16 mouse cellular contexts compared by ENCODE assay signal in the genomic region with DNA sequence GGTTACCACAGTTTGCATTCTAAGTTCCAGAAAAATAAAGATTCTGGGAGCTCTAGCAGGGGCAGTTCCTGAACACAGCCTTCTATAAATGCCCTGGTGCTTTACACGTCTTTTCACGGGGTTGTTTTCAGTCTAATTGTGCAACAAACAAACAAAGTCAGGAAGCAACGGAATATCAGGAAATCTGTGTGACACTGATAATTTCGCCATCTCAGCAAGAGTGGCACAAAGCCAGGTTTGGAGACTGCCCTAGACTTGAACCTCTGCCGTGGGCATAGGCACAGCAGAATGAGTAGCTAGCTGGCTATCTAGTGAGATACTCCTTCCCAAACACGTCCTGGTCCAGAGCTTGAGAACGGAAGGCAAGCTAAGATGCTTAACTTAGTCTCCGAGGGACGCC. TPM values are rescaled to one million over a fixed set of nuclear protein-coding genes. Genes with fewer than 3 reads are reported as not detected.
A peak's percentile ranks its signal among the peaks of the same experiment; 100 is the strongest.
DNase-seq lines count a peak whose midpoint lies in the region; ATAC-seq and TF ChIP-seq lines count a peak whose summit lies in the region.
"Had no signal": no experiment of that assay in that cellular context is flagged by ENCODE, and none has a peak within 500 bp of the region (broad histone marks: within the 10 kb centered on the region; RNA-seq: fewer than 3 reads in every experiment).

No protein-coding gene starts in this region.

- TF ChIP-seq POLR2A in kidney, adult 2 months (IDR thresholded peaks at IDR 0.05; ENCODE audit: low read depth, low read length): no peak

- H3K9ac ChIP-seq in kidney, embryonic 16.5 days (replicated peaks; ENCODE audit: low read length): no peak overlapping the region
- H3K9ac ChIP-seq: embryonic facial prominence, embryonic 15.5 days; forebrain, postnatal 0 days; liver, embryonic 13.5 days; midbrain, embryonic 12.5 days had no signal

- H3K4me2 ChIP-seq in kidney, embryonic 16.5 days (replicated peaks; ENCODE audit: low read depth, low read length): no peak overlapping the region
- H3K4me2 ChIP-seq: embryonic facial prominence, embryonic 15.5 days; liver, embryonic 13.5 days; midbrain, embryonic 12.5 days had no signal

- no peaks in the 10 kb centered on the region for H3K4me1 ChIP-seq in kidney, adult 2 months (ENCODE audit: control insufficient read depth, insufficient read depth, low read length)
- H3K4me1 ChIP-seq in kidney, embryonic 16.5 days (ENCODE audit: insufficient read depth, low read length): peaks cover 3% of the 10 kb centered on the region; the same call in 1 of the 2 replicates
- H3K4me1 ChIP-seq: embryonic facial prominence, embryonic 15.5 days; midbrain, embryonic 12.5 days had no signal

- no peaks in the 10 kb centered on the region for H3K27me3 ChIP-seq in kidney, adult 2 months (replicated peaks; ENCODE audit: control insufficient read depth, insufficient read depth, low read length)
- H3K27me3 ChIP-seq in kidney, embryonic 16.5 days (ENCODE audit: insufficient read depth, low read length): no peaks in the 10 kb centered on the region
- H3K27me3 ChIP-seq: embryonic facial prominence, embryonic 15.5 days; liver, embryonic 13.5 days; midbrain, embryonic 12.5 days had no signal

- ATAC-seq in kidney, embryonic 16.5 days (ENCODE audit: low FRiP score, low TSS enrichment): no peak
- ATAC-seq in frontal cortex, adult (ENCODE audit: low TSS enrichment): no peak
- ATAC-seq: forebrain, postnatal 0 days; intestine, embryonic 16.5 days had no signal

- no peak for TF ChIP-seq CTCF in kidney, adult 2 months (conservative IDR thresholded peaks at IDR 0.05; ENCODE audit: insufficient read depth, insufficient read length, low read depth, low read length)

- 75% methylated on average over 9 of the region's 9 CpGs for WGBS in kidney, adult 2 months
- 86% methylated on average over 9 of the region's 9 CpGs for WGBS in kidney, embryonic 16.5 days

- peak overlapping the region; percentile 85 for H3K27ac ChIP-seq in kidney, adult 2 months (ENCODE audit: insufficient read depth, low read depth, low read length)
- H3K27ac ChIP-seq in kidney, embryonic 16.5 days (ENCODE audit: low read length): no peak overlapping the region
- H3K27ac ChIP-seq: embryonic facial prominence, embryonic 15.5 days; liver, embryonic 13.5 days; midbrain, embryonic 12.5 days had no signal

- H3K36me3 ChIP-seq in kidney, adult 2 months (ENCODE audit: control insufficient read depth, insufficient read depth, low read length): no peaks in the 10 kb centered on the region
- peaks cover 3% of the 10 kb centered on the region; the same call in 1 of the 2 replicates for H3K36me3 ChIP-seq in kidney, embryonic 16.5 days (ENCODE audit: insufficient read depth, low read length)
- H3K36me3 ChIP-seq: embryonic facial prominence, embryonic 15.5 days; liver, embryonic 13.5 days had no signal

- H3K9me3 ChIP-seq in kidney, embryonic 16.5 days (ENCODE audit: low read length): no peaks in the 10 kb centered on the region
- H3K9me3 ChIP-seq: embryonic facial prominence, embryonic 15.5 days; liver, embryonic 13.5 days; midbrain, embryonic 12.5 days had no signal

- peak; percentile 53 to 74 for DNase-seq in adrenal gland, adult (ENCODE audit: inconsistent age in 2 of 2, low spot score in 1 of 2)
- no peak for DNase-seq in adrenal gland, adult 18-20 months (ENCODE audit: low spot score in 2 of 2)
- peak; percentile 87 for DNase-seq in kidney, adult 2 months
- DNase-seq in kidney, postnatal 10 days: peak; percentile 69
- peak; percentile 77 for DNase-seq in lung, postnatal 36 days
- DNase-seq in embryo, embryonic 10.5 days (ENCODE audit: low spot score): no peak
- DNase-seq: cerebellum, postnatal 36 days; forebrain, postnatal 0 days; liver, embryonic 13.5 days; retina, postnatal 1 day; thymus, postnatal 14 days had no signal

- H3K4me3 ChIP-seq in kidney, adult 2 months (ENCODE audit: insufficient read depth, low read depth, low read length): no peak overlapping the region
- H3K4me3 ChIP-seq in kidney, embryonic 16.5 days (ENCODE audit: low read length): no peak overlapping the region
- H3K4me3 ChIP-seq: embryonic facial prominence, embryonic 15.5 days; liver, embryonic 13.5 days; midbrain, embryonic 12.5 days had no signal

RNA-seq across cellular contexts. Expression of a gene that starts 53.7 kb away (rescaled TPM):
- total RNA-seq in adrenal gland, adult 18-20 months (2021): 100 to 1,000 TPM; 141 to 179 TPM
- polyA plus RNA-seq in kidney, adult 2 months (2012; rRNA removed): 17.2 and 21.7 TPM in 2 replicates
- 73.1 and 74.1 TPM in 2 replicates for polyA plus RNA-seq in kidney, embryonic 16.5 days (2015; fragmentation: Nextera tagmentation; extraction: Ambion mirVana)

Comparison
In these comparisons a context has a peak if more than half of its experiments do, and no peak if none do; other contexts are left out.
1. DNase-seq: peak in adrenal gland, adult (2 of 2), kidney, adult 2 months (single experiment), kidney, postnatal 10 days (single experiment) and lung, postnatal 36 days (single experiment); none in adrenal gland, adult 18-20 months (0 of 2) and embryo, embryonic 10.5 days (single experiment).